Mouse (Mus musculus): ENCODE measurements around the gene Desi2. TPM values are rescaled to one million over a fixed set of nuclear protein-coding genes. Genes with fewer than 3 reads are reported as not detected.
A peak's percentile ranks its signal among the peaks of the same experiment; 100 is the strongest.
"Not testable (repeated sequence)": the region's sequence is repeated elsewhere in the genome, so short reads cannot be mapped to it uniquely, and the experiment has no call there.

The Desi2 gene
- total RNA-seq, 2 experiments from 2014 or later = 22.5 to 25.7 TPM

DNA sequence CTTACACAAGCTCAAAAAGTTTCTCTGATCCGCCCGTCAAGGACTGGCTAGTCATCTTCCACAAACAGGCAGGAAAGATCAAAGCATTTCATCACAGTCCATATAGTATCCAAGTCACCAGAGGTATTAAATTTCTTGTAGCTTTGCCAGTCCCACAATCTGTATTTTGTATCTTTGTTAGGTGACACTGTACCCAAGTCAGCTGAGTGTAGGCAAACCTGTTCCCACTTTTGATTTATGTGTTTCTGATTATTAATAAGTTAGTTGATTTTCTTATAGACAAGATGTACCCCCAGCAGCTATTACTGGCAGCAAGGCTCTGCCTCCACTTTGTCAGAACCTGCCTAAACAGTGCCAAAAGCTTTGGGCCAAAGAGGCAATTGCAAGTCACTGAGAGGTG is 71.6 kb downstream of the Desi2 start:
- DNase-seq = no peak

DNA sequence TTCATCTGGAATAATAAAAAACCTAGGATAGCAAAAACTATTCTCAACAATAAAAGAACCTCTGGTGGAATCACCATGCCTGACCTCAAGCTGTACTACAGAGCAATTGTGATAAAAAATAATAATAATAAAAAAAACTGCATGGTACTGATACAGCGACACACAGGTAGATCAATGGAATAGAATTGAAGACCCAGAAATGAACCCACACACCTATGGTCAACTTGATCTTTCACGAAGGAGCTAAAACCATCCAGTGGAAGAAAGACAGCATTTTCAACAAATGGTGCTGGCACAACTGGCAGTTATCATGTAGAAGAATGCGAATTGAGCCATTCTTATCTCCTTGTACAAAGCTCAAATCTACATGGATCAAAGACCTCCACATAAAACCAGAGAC is 78.2 kb downstream of the Desi2 start:
- not testable (repeated sequence) for DNase-seq

DNA sequence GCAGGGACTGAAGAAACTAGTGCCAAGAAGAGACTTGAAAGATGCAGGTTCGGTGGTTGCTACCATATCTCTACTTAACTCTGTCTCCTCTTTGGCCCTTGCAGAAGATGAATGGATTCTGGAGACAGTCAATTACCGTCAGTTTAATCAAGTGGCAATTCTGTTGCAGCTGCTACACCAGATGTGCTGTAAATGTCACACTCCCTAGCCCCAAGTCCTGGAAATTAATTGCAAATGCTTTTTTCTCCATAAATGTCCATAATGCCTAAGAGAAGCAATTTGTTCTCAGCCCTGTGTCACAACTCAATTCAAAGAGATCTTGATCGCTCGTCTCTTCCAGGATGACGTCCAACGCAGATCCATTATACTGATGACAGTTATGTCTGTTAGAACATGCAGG is 83.4 kb downstream of the Desi2 start:
- no peak for DNase-seq

DNA sequence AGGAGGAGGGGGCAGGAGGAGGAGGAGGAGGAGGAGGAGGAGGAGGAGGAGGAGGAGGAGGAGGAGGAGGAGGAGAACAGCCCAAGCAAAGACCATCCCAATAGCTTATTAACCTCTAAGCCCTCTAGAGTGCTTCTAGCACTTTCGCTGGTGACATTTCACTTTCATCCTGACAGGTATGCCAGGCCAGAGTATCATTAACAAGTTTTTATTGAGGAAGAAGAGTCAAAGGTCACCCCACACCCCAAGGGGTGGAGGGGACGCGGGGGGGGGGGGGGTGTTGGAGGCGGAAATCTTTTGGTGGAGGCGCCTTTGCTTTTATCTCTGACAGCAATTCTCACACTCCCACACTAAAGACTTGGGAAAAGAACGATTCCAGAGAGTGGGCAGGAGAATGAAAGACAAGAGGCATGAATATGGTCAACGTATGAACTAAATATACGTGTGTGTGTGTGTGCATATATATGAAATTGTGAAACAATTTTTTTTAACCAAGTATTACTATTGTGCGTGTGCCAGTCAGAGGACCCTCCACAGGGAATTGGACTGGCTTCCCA is 88.0 kb downstream of the Desi2 start:
- DNase-seq = no peak

DNA sequence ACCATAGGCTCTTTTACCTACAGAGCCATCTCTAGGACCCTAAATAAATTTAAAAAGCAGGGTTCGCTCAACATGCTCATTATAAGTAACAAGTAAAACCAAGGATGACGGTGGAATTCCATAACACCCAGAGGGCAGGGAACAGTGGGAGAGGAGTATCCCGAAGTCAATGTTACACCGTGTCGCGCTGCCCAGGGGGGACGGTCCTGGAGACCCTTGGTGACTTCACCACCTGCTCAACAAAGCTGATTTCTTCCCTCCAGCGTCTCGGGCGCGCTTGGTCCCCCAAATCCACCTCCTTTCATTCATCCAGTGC is 88.5 kb downstream of the Desi2 start:
- no peak for DNase-seq

DNA sequence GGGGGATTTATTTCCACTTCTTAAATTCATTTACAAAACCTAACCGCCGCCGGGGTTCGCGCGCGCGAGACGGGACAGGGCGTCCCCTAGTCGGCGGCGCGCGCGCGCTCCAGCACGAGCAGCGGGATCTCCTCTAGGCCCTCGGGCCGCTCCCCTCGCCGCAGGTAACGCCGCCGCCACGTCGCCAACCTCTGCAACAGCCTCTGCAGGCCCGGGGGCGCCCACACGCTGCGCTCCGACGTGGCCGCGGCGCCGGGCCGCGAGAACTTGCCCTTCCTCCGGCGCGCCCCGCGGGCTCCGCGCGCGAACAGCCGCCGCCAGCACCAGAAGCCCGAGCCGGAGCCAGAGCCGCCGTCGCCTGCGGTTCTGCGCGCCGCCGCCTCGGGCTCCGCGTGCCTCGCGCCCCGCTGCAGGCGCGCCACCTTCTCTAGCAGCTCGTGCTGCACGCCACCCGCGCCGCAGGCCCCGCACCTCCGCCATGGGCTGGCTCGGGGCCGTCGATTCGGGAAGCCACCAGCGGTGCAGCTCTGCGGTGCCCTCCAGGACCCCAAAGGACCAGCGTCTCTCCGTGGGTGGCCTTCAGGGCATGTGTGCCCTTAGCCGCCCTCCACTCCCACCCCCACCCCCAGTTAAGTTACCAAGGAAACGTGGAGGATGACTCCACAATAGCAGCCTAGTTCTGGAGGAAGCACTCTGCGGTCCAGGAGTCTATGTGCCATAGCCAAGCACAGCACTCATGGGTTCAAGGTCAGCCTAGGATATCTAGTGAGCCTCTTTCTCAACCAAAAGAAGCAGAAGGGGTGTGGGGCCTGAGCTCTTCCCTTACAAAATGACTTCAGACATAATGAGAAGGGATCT is 89.1 kb downstream of the Desi2 start:
- DNase-seq = peak; percentile 73 to 78

DNA sequence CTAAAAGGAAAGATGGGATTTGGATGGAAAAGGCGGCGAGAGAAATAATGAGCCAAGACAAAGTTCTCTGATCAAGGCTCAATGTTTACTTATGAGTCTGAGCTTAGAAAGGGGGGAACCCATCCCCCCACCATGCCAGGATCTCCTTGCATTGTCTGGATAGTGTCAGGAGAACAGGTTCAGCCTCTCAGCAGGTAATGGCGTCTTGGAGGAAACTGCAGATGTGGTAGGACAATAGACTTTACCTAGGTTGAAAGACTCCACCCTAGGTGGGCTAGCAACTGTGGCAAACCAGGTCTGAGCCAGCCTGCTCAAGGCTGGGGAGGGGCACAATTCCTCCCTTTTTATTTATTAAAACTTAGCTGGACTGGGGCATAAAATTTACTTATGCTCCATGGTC is 96.1 kb downstream of the Desi2 start:
- DNase-seq = not testable (repeated sequence)

DNA sequence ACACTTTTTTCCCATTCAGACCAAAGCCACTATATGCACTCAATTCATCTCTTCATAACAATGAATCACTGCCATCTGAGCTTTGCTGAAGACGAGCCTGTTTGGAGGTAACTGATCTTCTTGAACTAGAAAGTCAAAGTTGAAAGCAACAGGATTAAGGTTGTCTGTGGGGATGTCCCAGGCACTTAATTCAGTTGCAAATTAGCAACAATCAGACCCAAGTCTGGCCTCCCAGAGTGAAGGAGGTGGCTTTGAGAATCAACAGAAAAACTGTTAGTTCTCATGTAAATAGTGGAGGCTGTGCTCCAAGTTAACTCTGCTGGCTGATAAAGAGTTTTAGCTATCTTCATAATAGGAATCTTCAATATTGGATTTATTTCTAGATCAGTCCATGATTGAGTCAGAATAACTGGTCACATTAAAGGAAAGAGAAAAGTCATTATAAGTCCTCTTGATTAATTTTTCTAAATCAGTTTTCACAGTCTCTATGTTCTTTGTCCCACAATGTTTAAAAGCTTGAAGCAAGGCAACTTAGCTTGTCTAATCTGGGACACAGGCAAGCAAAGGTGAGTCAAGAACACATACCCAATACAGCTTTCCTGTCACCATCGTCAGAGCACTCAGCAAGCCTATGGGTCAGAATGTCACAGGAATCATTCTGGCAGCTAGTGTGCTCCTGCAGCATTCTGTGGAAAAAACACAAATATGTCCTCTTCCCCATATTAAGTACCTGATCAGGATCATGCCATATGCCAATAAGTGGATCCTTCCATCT is 96.9 kb downstream of the Desi2 start:
- no peak for DNase-seq

DNA sequence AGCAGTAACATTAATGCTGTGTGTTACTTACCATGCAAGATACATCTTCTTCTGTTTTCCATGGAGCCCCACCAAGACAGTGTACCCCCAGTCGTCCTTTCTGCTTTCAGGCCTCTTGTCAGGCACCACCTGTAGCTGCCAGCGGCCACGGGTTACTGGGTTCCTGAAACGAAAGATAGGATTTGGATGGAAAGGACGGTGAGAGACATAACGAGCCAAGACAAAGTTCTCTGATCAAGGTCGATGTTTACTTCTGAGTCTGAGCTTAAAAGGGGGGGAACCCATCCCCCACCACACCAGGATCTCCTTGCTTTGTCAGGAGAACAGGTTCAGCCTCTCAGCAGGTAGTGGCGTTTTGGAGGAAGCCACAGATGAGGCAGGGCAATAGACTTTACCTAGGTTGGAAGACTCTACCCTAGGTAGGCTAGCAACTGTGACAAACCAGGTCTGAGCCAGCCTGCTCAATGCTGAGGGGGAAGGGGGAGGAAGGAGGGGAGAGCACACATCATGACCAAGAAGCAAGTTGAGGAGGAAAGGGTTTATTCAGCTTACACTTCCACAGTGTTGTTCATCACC is 100.5 kb downstream of the Desi2 start:
- DNase-seq = no peak

DNA sequence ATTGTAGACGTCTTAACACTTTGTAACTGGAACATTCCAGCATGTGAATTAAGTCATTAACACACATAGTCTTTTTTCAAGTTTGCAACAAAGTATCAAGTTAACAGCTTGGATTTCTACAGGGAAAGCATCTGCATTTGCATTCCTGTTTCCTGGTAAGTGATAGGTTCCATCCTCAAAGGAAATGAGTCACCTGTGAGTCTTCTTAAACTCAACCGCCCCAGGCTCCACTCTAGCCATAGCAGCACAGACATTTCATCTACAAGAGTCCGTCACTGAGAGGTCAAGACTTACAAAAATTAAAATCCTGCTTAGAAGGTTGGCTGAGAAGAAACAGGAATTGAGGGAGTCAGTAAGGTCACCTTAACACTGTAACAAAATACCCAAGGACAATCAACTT is 104.5 kb downstream of the Desi2 start:
- no peak for DNase-seq

DNA sequence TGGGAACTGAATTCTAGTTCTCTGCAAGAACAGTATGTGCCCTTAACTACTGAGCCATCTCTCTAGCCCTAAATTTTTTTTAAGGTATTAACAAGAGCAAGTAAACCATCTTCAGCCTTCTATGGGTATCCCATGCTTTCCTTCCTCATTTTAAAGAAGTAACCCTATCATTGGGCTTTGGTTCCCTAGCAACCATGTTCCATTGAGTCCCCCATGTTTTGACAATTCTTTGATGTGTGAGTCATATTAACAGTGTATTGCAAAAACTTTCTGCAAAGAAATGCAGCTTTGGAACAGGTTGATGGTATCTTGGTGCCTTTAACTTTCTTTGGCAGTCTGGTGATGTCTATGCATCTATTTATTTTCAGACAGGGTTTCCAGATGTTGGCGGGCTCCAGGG is 106.8 kb downstream of the Desi2 start:
- no peak for DNase-seq

DNA sequence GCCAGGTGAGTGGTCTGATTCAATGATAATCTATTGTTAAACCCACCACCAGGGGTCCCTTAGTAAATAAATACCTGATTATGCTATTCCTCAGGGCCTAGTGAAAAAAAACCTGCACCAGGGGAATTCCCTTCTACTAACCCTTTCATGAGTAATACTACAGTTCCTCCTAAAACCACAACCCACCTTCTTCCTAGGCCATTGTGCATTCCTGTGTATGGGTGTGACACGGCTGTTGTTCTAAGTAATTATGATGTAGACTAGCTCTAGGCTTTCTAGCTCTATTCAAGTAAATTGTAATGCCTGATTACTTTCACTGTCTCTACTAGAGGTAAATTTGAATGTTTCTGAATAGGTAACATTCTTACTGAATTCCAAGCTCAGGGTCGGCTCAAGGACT is 114.0 kb downstream of the Desi2 start:
- not testable (repeated sequence) for DNase-seq

DNA sequence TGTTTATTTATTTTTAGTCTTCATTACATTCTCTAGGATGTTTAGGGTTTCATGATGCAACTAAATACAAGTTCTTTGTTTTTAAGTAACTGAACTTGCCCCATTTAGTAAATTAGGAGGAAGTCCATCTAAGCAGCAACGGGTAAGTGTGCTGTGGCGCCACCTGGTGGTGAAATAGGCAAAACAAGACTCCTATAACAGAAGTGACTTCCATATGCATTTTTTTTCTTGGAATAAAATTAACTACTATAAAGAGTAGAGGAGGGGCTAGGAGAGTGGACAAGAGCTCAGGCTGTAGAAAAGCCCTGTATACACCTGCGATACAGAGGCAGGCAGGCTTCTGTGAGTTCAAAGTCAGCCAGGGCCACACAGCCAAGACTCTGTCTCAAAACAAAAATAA is 116.2 kb downstream of the Desi2 start:
- peak; percentile 84 to 85 for DNase-seq

Other genes with a start within 250 kb of the Desi2 start
- 1 to 10 TPM; 1.6 to 2.1 TPM for gene Catspere2, start 204.0 kb upstream of the Desi2 start, total RNA-seq (2021)
- 100 to 1,000 TPM in 1 of 2 experiments, 10 to 100 TPM in 1; 79.2 to 103 TPM for gene Cox20, start 131.7 kb downstream of the Desi2 start, total RNA-seq (2021)
- 100 to 1,000 TPM; 340 to 387 TPM for gene Hnrnpu, start 150.4 kb downstream of the Desi2 start, total RNA-seq (2021)
- 1 to 10 TPM; 2.1 to 3.2 TPM for gene Efcab2, start 218.7 kb downstream of the Desi2 start, total RNA-seq (2021)